Mouse (Mus musculus) cortical plate, adult 2 months (tissue): Measurements from ENCODE around the gene Tmprss13.

Experiments
- CTCF ChIP-seq: fragments of 200-500 bp; IDR thresholded peaks from 2 replicates; pipeline ENCODE4 v1.5.1; 2011; ENCODE audit warnings: mild to moderate bottlenecking, control low read depth, low read length; ENCODE audit not compliant: insufficient read depth; ENCODE audit errors: extremely low read depth
- POLR2A ChIP-seq: fragments of 200-500 bp; IDR thresholded peaks from 2 replicates; pipeline ENCODE4 v1.6.1; 2011; ENCODE audit warnings: mild to moderate bottlenecking, low read length, control low read depth; ENCODE audit not compliant: insufficient read depth; ENCODE audit errors: extremely low read depth

GRCm38 (mm10) chr9:45358356-45358755 is 39.5 kb downstream of the Tmprss13 start:
- TF ChIP-seq POLR2A (no peak), CTCF (no peak)
